Mouse (Mus musculus) cerebellum, adult 9-10 months (tissue): ENCODE data around the gene Mex3a.
A peak's percentile ranks its signal among the peaks of the same experiment; 100 is the strongest.

Source experiments
- DNase-seq: peaks from one replicate; pipeline ENCODE4 v3.0.0; 2022

Mex3a gene

GRCm38 (mm10) chr3:88505765-88506164 is 26.4 kb upstream of the Mex3a start:
- DNase-seq: no peak

GRCm38 (mm10) chr3:88509250-88509649 is 22.9 kb upstream of the Mex3a start:
- no peak for DNase-seq

- DNase-seq: peak; percentile 92
Observed at GRCm38 (mm10) chr3:88509692-88510420, 22.3 kb upstream of the Mex3a start, which contains the start of gene Lmna. Gene Lmna, minus strand, starts transcription at chr3:88509956.

GRCm38 (mm10) chr3:88510421-88511289 is 21.5 kb upstream of the Mex3a start:
- DNase-seq: no peak

- DNase-seq: no peak
Observed at GRCm38 (mm10) chr3:88511559-88511958, 20.6 kb upstream of the Mex3a start.

- no peak for DNase-seq
Observed at GRCm38 (mm10) chr3:88512141-88512895, 19.9 kb upstream of the Mex3a start.

GRCm38 (mm10) chr3:88512896-88513545 is 19.2 kb upstream of the Mex3a start:
- DNase-seq: no peak

GRCm38 (mm10) chr3:88513546-88514115 is 18.6 kb upstream of the Mex3a start:
- DNase-seq: no peak

- no peak for DNase-seq
Observed at GRCm38 (mm10) chr3:88514231-88515094, 17.7 kb upstream of the Mex3a start.

GRCm38 (mm10) chr3:88515095-88515386 is 17.2 kb upstream of the Mex3a start:
- no peak for DNase-seq

- no peak for DNase-seq
Observed at GRCm38 (mm10) chr3:88516407-88516806, 15.8 kb upstream of the Mex3a start.

GRCm38 (mm10) chr3:88518411-88518810 is 13.8 kb upstream of the Mex3a start:
- DNase-seq: no peak

GRCm38 (mm10) chr3:88520078-88520477 is 12.1 kb upstream of the Mex3a start:
- DNase-seq: no peak

GRCm38 (mm10) chr3:88521156-88521555 is 11.0 kb upstream of the Mex3a start:
- no peak for DNase-seq

- DNase-seq: no peak
Observed at GRCm38 (mm10) chr3:88521803-88522331, 10.3 kb upstream of the Mex3a start.

GRCm38 (mm10) chr3:88523027-88523426 is 9.2 kb upstream of the Mex3a start:
- no peak for DNase-seq

- DNase-seq: no peak
Observed at GRCm38 (mm10) chr3:88525021-88525420, 7.2 kb upstream of the Mex3a start.

- DNase-seq: peak; percentile 89
Observed at GRCm38 (mm10) chr3:88526157-88527131, 5.8 kb upstream of the Mex3a start.

- DNase-seq: no peak
Observed at GRCm38 (mm10) chr3:88527565-88527964, 4.6 kb upstream of the Mex3a start.

GRCm38 (mm10) chr3:88528646-88529045 is 3.5 kb upstream of the Mex3a start:
- no peak for DNase-seq
